Mouse (Mus musculus) neural tube, embryonic 10.5 days (tissue): ENCODE data around the gene Gm6871.
"Not testable (repeated sequence)": the region's sequence is repeated elsewhere in the genome, so short reads cannot be mapped to it uniquely, and the experiment has no call there.

Experiments used
- DNase-seq: peaks from one replicate; pipeline ENCODE4 v3.0.0-alpha.2; 2017; ENCODE audit warnings: low spot score; ENCODE audit errors: extremely low spot score

Gene Gm6871

GRCm38 (mm10) chr7:41573562-41573961, at the start of gene Gm6871:
Gm6871 (minus strand) TSS chr7:41573662.
- not testable (repeated sequence) for DNase-seq

- DNase-seq = not testable (repeated sequence)
These were observed 42.8 kb upstream of the Gm6871 start for GRCm38 (mm10) chr7:41616241-41616640.

DNA sequence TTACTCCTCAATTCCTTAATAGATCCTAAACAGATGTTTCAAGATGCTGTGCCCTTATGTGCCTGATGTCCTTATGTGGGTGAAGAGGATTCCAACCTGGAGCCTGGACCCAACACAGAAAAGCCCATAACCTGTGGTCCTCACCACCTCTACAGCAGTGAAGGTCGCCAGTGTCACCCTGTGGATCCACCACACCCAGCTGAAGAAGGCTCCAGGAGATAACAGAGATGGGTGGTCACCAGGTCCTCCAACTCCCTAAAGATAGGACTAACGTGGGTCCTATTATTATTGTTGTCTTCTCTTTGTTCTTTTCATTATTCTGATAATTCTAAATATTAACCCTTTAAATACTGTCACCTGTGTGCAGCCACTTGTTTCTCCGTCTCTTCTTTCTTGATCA, 38.2 kb upstream of the Gm6871 start:
- DNase-seq = no peak

- DNase-seq = no peak
These were observed 26.6 kb upstream of the Gm6871 start for GRCm38 (mm10) chr7:41599932-41600548.

- peak; percentile 85 for DNase-seq
These were observed 25.8 kb upstream of the Gm6871 start, which contains the start of gene 2610021A01Rik for GRCm38 (mm10) chr7:41599034-41599813. 2610021A01Rik (plus strand) TSS chr7:41599230.

- no peak for DNase-seq
These were observed 25.2 kb upstream of the Gm6871 start for GRCm38 (mm10) chr7:41598615-41599014.

DNA sequence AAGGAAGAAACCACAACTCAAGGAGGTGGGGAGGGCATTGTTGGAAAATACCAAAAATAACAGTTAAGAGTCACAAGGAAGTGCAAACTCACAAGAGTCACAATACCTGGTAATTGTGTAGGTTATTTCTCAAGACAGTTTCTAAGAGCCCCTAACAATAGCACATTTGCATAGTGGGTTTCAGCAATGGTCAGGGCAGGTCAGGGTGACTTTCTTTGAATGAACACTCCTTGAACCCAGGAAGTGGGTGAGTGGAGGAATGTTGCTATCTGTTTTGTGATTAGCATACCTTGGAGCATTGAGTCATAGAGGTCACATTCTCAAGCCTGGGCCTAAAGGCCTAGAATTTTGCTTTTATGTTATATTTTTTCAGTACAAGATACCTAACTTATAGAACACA, 14.4 kb upstream of the Gm6871 start:
- DNase-seq = not testable (repeated sequence)

DNA sequence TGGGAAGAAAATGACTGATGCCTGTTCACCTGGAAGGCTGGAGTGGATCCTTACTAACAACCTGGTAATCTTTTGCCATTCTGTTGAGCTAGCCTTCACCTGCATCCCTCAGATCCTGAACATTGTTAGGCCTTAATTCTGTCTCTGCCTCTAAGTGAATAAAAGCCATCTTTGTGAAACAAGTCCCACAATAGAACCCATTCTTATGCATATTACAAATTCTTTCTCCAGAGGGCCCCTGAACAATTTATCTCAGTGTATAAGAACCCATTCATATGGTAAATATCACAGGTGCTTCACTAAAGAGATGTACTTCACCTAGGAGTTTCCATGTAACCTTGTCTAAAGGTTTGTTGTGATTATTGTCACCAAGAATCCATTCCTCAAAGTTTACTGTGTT, 8.6 kb upstream of the Gm6871 start:
- no peak for DNase-seq

DNA sequence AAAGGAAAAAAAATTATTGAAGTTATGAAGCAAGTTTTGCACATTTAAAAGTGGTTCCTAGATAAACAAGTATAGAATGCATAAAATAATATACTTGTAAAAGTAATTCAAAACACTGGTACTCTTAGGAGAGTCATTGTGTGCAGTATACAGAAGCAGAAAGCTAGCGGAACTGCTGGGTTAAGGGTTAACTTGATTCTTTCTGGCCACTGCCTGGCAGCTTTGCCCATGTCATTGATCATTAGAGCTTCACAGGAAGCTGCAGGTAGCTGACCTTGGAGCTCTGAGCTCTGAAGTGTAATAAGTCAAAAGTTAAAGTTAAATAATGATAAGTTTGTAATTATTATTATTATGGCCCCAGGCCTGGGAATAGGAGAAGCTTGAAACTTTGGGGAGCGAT, 4.5 kb upstream of the Gm6871 start:
- no peak for DNase-seq

- no peak for DNase-seq
These were observed 12.8 kb downstream of the Gm6871 start for GRCm38 (mm10) chr7:41560681-41561080.

DNA sequence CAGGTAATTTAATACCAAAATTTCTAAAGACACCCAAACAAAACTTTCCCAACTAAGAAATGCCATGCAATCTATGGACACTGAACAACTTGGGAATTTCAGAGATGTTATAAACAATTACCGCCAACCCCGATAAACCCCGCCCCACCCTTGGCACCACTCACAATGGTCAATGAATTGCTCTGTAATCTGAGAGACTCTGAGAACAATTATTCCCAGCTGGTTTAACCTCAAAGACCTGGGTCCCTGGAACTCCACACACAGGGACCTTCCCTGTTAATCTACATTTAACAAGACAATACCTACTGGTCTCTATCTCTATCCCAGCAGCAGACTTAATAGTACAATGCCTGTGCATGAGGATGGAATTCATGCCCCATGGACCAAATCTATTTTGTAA, 60.8 kb downstream of the Gm6871 start:
- DNase-seq = no peak

DNA sequence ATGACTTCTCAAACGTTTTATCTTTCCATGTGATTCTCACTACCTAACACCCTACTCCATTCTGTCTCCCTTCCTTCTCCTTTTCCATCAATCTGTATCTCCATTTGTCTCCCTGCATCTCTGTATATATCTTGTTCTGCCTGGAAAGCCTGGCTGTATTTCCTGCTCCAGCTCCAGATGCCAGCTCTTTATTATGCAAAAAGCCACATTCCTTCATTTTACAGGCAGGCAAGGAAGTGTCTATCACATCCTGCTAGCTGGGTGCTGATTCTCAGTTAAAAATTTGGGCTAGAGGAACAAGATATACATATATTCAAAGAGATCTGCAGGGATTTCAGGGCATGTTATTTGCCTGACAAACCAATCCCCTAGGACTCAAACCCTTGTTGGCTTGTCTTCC, 61.3 kb downstream of the Gm6871 start:
- no peak for DNase-seq

- no peak for DNase-seq
These were observed 71.1 kb downstream of the Gm6871 start for GRCm38 (mm10) chr7:41502402-41502801.

- peak; percentile 23 for DNase-seq
These were observed 73.1 kb downstream of the Gm6871 start for GRCm38 (mm10) chr7:41500151-41500934.

DNA sequence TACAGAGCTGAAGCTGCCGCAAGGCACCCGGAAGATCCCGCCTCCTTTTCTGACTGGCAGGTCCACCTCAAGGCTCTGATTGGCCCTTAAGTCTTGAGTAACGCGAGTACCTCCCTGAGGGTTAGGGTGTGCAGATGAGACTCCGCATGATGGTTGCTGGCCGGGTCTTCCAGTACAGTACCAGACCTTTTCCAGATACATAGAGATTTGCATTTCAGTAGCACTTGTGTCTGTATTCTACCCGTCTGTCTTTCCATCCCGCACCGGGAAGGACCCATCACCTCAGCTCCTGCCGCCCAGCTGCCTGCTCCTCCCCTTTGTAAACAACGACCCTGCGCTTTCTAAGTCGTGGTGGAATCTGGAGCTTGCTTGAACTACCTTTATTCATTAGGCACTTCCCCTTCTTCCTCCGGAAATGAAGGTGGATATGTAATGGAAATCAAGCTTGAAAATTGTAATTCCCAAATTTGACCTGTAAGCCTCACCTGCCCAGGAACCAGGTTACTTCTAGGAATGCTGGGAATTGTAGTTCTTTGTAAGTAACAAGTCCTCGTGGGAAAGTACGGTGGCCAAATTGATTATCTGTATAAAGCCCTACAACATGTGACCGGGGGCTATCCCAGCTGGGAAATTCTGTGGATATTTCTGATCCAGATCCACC, 73.9 kb downstream of the Gm6871 start, which contains the start of the genes Gm20449 and AW146154:
Gene Gm20449, minus strand, starts transcription at position 29 of the 661 bp plus-strand sequence.
Gene AW146154, minus strand, starts transcription at position 502 of the 661 bp plus-strand sequence.
- peak; percentile 77 for DNase-seq

- not testable (repeated sequence) for DNase-seq
These were observed 74.5 kb downstream of the Gm6871 start for GRCm38 (mm10) chr7:41499018-41499388.

- DNase-seq = not testable (repeated sequence)
These were observed 75.0 kb downstream of the Gm6871 start for GRCm38 (mm10) chr7:41498464-41498863.

- DNase-seq = no peak
These were observed 75.6 kb downstream of the Gm6871 start for GRCm38 (mm10) chr7:41497871-41498270.
